Mouse (Mus musculus): Measurements from ENCODE around the gene Hemgn. TPM values are rescaled to one million over a fixed set of nuclear protein-coding genes. Genes with fewer than 3 reads are reported as not detected.
A peak's percentile ranks its signal among the peaks of the same experiment; 100 is the strongest.

The Hemgn gene
- polyA plus RNA-seq, 1 experiment from 2014 or later = 0.09 TPM

- 1% methylated on average over 41 of the region's 41 CpGs for WGBS
- H3K9me3 ChIP-seq (replicated peaks) = no peaks in the 10 kb centered on the region
- H3K36me3 ChIP-seq (ENCODE audit: poor library complexity, severe bottlenecking) = no peaks in the 10 kb centered on the region
- no peak overlapping the region for H3K27ac ChIP-seq
- H3K4me1 ChIP-seq = peaks cover 17% of the 10 kb centered on the region; the same call in 1 of the 2 replicates
- H3K27me3 ChIP-seq = peaks cover 99% of the 10 kb centered on the region
- H3K9ac ChIP-seq = no peak overlapping the region
- H3K4me2 ChIP-seq = no peak overlapping the region
- no peak for ATAC-seq
- no peak overlapping the region for H3K4me3 ChIP-seq
Observed at GRCm38 (mm10) chr4:46347580-46348515, 65.5 kb downstream of the Hemgn start.

DNA sequence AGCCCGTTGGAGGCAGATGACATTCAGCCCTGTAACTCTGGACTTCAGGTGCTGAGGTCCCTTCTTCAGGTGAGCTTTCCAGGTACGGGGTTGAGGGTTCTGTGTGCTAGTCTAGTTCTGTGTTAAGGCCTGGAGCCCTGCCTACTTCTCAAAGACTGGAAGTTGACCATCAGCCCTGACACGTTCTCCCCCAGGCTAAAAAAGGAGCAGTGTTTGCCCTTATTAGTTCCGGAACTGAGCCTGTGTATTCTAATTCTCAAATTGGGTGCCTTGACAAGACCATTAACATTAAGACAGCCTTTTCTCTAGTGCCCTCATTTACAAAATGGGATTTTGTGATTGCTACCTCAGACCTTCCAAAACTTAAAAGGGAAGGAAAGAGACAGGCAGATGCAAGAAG is 66.2 kb downstream of the Hemgn start:
- H3K4me2 ChIP-seq = no peak overlapping the region
- H3K4me3 ChIP-seq = no peak overlapping the region
- H3K9me3 ChIP-seq (replicated peaks) = no peaks in the 10 kb centered on the region
- no peak overlapping the region for H3K9ac ChIP-seq
- H3K4me1 ChIP-seq = peaks cover 20% of the 10 kb centered on the region; the same call in 1 of the 2 replicates
- no peak for ATAC-seq
- H3K36me3 ChIP-seq (ENCODE audit: poor library complexity, severe bottlenecking) = no peaks in the 10 kb centered on the region
- WGBS = 5% methylated on average over 4 of the region's 4 CpGs
- H3K27ac ChIP-seq = no peak overlapping the region
- peaks cover 99% of the 10 kb centered on the region for H3K27me3 ChIP-seq

GRCm38 (mm10) chr4:46346221-46346620 is 67.1 kb downstream of the Hemgn start:
- H3K4me3 ChIP-seq = no peak overlapping the region
- H3K4me2 ChIP-seq = no peak overlapping the region
- H3K27me3 ChIP-seq = peaks cover 99% of the 10 kb centered on the region
- no peak overlapping the region for H3K9ac ChIP-seq
- no peak for ATAC-seq
- H3K36me3 ChIP-seq (ENCODE audit: poor library complexity, severe bottlenecking) = no peaks in the 10 kb centered on the region
- peaks cover 20% of the 10 kb centered on the region; the same call in 1 of the 2 replicates for H3K4me1 ChIP-seq
- no peaks in the 10 kb centered on the region for H3K9me3 ChIP-seq (replicated peaks)
- no peak overlapping the region for H3K27ac ChIP-seq
- WGBS = 24% methylated on average over 6 of the region's 6 CpGs

DNA sequence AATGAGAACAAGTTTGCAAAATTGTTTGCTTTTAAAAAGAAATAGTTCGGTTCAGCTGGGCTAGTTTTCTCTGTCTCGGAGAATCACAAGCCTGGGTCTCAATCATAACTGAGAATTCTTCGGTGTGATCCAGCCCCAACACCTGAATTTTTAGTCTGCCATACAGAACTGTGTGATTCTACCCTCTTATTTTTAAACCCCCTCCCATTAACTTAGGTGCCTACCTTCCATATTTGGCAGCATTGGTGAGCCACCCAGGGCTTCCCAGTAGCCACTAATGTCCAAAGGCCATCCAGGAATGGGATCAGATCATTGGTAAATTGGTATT is 67.6 kb downstream of the Hemgn start:
- Histone ChIP-seq H3K36me3 (ENCODE audit: poor library complexity, severe bottlenecking) (no peaks in the 10 kb centered on the region), H3K27ac (no peak overlapping the region), H3K9ac (no peak overlapping the region), H3K4me3 (no peak overlapping the region), H3K4me1 (peaks cover 20% of the 10 kb centered on the region; the same call in 1 of the 2 replicates), H3K4me2 (no peak overlapping the region), H3K27me3 (peaks cover 99% of the 10 kb centered on the region), H3K9me3 (replicated peaks) (no peaks in the 10 kb centered on the region)
- ATAC-seq = no peak
- 20% methylated on average over 3 of the region's 3 CpGs for WGBS

DNA sequence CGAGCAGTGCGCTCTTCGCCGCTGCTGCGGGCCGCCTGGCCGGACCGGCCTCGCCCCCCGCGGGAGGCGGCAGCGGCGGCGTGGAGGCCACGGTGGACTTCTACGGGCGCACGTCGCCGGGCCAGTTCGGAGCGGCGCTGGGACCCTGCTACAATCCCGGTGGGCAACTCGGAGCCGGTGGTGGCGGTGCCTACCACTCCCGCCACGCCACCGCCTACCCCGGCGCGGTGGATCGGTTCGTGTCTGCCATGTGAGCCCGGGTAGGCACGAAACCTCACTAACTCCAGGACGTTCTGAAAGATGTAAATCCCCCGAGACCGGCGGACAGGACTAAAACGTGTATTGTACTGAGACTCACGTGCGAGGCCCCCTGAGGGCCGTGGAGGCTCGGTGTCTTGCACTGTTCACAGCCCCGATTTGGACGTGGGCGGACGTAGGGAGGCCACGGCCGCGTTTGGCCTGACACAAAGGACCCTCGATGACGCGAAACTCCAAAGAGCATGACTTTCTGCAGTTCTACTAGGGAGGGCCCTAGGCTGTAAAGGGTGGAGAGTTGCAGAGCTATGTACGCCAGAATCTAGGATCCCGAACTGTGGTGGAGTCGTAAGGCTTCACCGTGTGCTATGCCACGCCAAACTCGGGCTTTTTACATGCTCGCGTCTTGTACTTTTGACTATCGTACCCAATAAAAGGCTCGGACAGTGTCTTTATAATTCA is 68.1 kb downstream of the Hemgn start:
- H3K4me2 ChIP-seq = peak overlapping the region; percentile 53; the same call in 1 of the 2 replicates
- H3K36me3 ChIP-seq (ENCODE audit: poor library complexity, severe bottlenecking) = no peaks in the 10 kb centered on the region
- no peak for ATAC-seq
- WGBS = 3% methylated on average over 62 of the region's 67 CpGs
- peaks cover 99% of the 10 kb centered on the region for H3K27me3 ChIP-seq
- peaks cover 20% of the 10 kb centered on the region; the same call in 1 of the 2 replicates for H3K4me1 ChIP-seq
- H3K9me3 ChIP-seq (replicated peaks) = no peaks in the 10 kb centered on the region
- H3K9ac ChIP-seq = no peak overlapping the region
- H3K4me3 ChIP-seq = peak overlapping the region; percentile 38; the same call in 1 of the 2 replicates
- H3K27ac ChIP-seq = no peak overlapping the region

- Histone ChIP-seq H3K4me1 (peaks cover 20% of the 10 kb centered on the region; the same call in 1 of the 2 replicates), H3K27ac (no peak overlapping the region), H3K9me3 (replicated peaks) (no peaks in the 10 kb centered on the region), H3K9ac (no peak overlapping the region), H3K27me3 (peaks cover 99% of the 10 kb centered on the region), H3K36me3 (ENCODE audit: poor library complexity, severe bottlenecking) (no peaks in the 10 kb centered on the region), H3K4me2 (peak overlapping the region; percentile 53), H3K4me3 (peak overlapping the region; percentile 38)
- under 1% methylated on average over 50 of the region's 51 CpGs for WGBS
- ATAC-seq = peak; percentile 61
Observed at GRCm38 (mm10) chr4:46344288-46344687, 69.0 kb downstream of the Hemgn start.

Other genes with a start within 250 kb of the Hemgn start
- gene Xpa, start 217.2 kb downstream of the Hemgn start, polyA plus RNA-seq (2015; fragmentation: Nextera tagmentation; extraction: Ambion mirVana) = 32.2 and 32.4 TPM in 2 replicates
- not detected in 2 replicates for gene Foxe1, start 69.9 kb downstream of the Hemgn start, polyA plus RNA-seq (2015; fragmentation: Nextera tagmentation; extraction: Ambion mirVana)
- 11.1 and 11.4 TPM in 2 replicates for gene Trmo, start 24.1 kb downstream of the Hemgn start, polyA plus RNA-seq (2015; fragmentation: Nextera tagmentation; extraction: Ambion mirVana)
- gene Anp32b, start 37.4 kb upstream of the Hemgn start, polyA plus RNA-seq (2015; fragmentation: Nextera tagmentation; extraction: Ambion mirVana) = 210 and 214 TPM in 2 replicates
- 71.0 and 74.0 TPM in 2 replicates for gene Nans, start 75.7 kb upstream of the Hemgn start, polyA plus RNA-seq (2015; fragmentation: Nextera tagmentation; extraction: Ambion mirVana)
- gene Trim14, start 122.6 kb upstream of the Hemgn start, polyA plus RNA-seq (2015; fragmentation: Nextera tagmentation; extraction: Ambion mirVana) = 0.30 and 0.43 TPM in 2 replicates
- 1.8 TPM in 2 replicates for gene Coro2a, start 188.7 kb upstream of the Hemgn start, polyA plus RNA-seq (2015; fragmentation: Nextera tagmentation; extraction: Ambion mirVana)
- 0.50 and 0.74 TPM in 2 replicates for gene Tbc1d2, start 236.7 kb upstream of the Hemgn start, polyA plus RNA-seq (2015; fragmentation: Nextera tagmentation; extraction: Ambion mirVana)